Mouse (Mus musculus): ENCODE measurements around the gene Zfp692. TPM values are rescaled to one million over a fixed set of nuclear protein-coding genes. Genes with fewer than 3 reads are reported as not detected.

Gene Zfp692
- polyA plus RNA-seq, 1 experiment = 21.1 TPM

GRCm38 (mm10) chr11:58351179-58351578 is 44.3 kb downstream of the Zfp692 start:
- TF ChIP-seq EP300 (IDR thresholded peaks at IDR 0.05; ENCODE audit: insufficient read depth, low read depth, low read length) (no peak), POLR2A (IDR thresholded peaks at IDR 0.05; ENCODE audit: insufficient read depth, low read length) (no peak), CTCF (IDR thresholded peaks at IDR 0.05; ENCODE audit: low read depth, low read length) (no peak)
- Histone ChIP-seq H3K9me3 (replicated peaks; ENCODE audit: control insufficient read depth, insufficient read depth, low read length, poor library complexity, severe bottlenecking) (no peaks in the 10 kb centered on the region), H3K4me1 (ENCODE audit: control insufficient read depth, insufficient read depth, low read length) (no peaks in the 10 kb centered on the region)

DNA sequence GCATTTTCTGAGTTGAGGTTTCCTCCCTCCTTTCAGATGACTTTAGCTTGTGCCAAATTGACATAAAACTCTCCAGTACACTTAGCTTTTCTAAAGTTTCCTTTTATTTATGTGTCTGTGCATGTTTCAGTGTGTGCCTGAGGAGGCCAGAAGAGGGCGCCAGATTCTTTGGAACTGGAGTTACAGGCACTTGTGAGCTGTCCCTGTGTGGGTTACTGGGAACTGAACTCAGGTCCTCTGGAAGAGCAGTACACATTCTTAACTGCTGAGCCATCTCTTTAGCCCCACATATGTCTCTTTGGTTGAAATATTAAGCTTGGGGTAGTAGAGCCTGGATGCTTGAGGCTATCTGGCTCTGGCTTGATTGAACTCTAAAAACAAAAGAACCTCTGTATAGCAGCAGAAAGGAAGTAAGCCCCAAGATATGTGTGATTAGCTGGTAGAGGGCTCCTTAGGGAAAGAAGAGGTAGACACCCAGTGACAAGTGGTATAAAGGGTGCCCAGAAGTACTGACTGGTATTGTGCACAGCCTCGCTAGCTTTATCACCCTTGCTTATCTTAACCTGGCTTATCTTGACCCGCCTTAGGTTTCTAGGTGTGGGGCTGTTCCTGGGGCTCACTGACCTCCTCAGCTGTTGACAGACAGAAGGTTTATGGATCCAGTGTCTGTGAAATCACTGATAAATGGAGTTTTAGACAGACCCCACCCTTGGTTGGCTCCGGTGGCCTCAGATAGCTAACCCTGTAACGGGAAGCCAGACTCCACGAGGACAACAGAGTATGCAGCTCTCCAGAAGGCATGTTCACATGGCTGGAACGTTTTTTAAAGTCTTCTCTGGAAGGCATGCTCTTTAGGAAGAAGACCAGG is 46.0 kb downstream of the Zfp692 start:
- no peak overlapping the region for H3K9ac ChIP-seq (ENCODE audit: low read depth, poor library complexity, severe bottlenecking)
- no peaks in the 10 kb centered on the region for H3K27me3 ChIP-seq (ENCODE audit: control insufficient read depth, insufficient read depth, low read length, poor library complexity, severe bottlenecking)
- no peak overlapping the region for H3K4me3 ChIP-seq (ENCODE audit: low read depth, low read length)
- TF ChIP-seq EP300 (IDR thresholded peaks at IDR 0.05; ENCODE audit: insufficient read depth, low read depth, low read length) = no peak
- TF ChIP-seq CTCF (IDR thresholded peaks at IDR 0.05; ENCODE audit: low read depth, low read length) = peak; percentile 70
- no peak for TF ChIP-seq POLR2A (IDR thresholded peaks at IDR 0.05; ENCODE audit: insufficient read depth, low read length)
- H3K36me3 ChIP-seq (ENCODE audit: control insufficient read depth, insufficient read depth, low read length, poor library complexity, severe bottlenecking) = no peaks in the 10 kb centered on the region
- H3K9me3 ChIP-seq (replicated peaks; ENCODE audit: control insufficient read depth, insufficient read depth, low read length, poor library complexity, severe bottlenecking) = no peaks in the 10 kb centered on the region
- H3K4me1 ChIP-seq (ENCODE audit: control insufficient read depth, insufficient read depth, low read length) = no peaks in the 10 kb centered on the region
- no peak overlapping the region for H3K27ac ChIP-seq (ENCODE audit: insufficient read depth, low read length)

More at GRCm38 (mm10) chr11:58351179-58351578, 44.3 kb downstream of the Zfp692 start:
- no peaks in the 10 kb centered on the region for H3K27me3 ChIP-seq (ENCODE audit: control insufficient read depth, insufficient read depth, low read length, poor library complexity, severe bottlenecking)
- no peak overlapping the region for H3K9ac ChIP-seq (ENCODE audit: low read depth, poor library complexity, severe bottlenecking)
- H3K36me3 ChIP-seq (ENCODE audit: control insufficient read depth, insufficient read depth, low read length, poor library complexity, severe bottlenecking) = no peaks in the 10 kb centered on the region
- H3K27ac ChIP-seq (ENCODE audit: insufficient read depth, low read length) = no peak overlapping the region
- H3K4me3 ChIP-seq (ENCODE audit: low read depth, low read length) = no peak overlapping the region

DNA sequence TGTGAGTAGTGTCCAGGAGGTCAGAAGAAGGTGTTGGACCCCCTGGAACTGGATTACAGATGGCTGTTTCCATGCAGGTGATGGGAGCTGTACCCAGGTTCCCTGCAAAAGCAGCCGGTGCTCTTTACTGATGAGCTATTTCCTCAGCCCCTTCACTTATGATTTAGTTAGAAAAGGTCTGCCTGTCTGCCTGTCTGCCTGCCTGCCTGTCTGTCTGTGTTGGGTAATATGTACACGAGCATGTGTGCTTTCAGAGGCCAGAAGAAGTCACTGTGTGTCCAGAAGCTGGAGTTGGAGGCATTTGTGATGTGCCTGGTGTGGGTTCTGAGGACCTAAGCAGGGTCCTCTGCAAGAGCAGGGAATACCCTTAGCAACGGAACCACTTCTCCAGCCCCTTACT is 46.8 kb downstream of the Zfp692 start:
- Histone ChIP-seq H3K27ac (ENCODE audit: insufficient read depth, low read length) (no peak overlapping the region), H3K27me3 (ENCODE audit: control insufficient read depth, insufficient read depth, low read length, poor library complexity, severe bottlenecking) (no peaks in the 10 kb centered on the region), H3K4me3 (ENCODE audit: low read depth, low read length) (no peak overlapping the region), H3K9me3 (replicated peaks; ENCODE audit: control insufficient read depth, insufficient read depth, low read length, poor library complexity, severe bottlenecking) (no peaks in the 10 kb centered on the region), H3K36me3 (ENCODE audit: control insufficient read depth, insufficient read depth, low read length, poor library complexity, severe bottlenecking) (no peaks in the 10 kb centered on the region), H3K4me1 (ENCODE audit: control insufficient read depth, insufficient read depth, low read length) (no peaks in the 10 kb centered on the region), H3K9ac (ENCODE audit: low read depth, poor library complexity, severe bottlenecking) (no peak overlapping the region)
- no peak for TF ChIP-seq CTCF (IDR thresholded peaks at IDR 0.05; ENCODE audit: low read depth, low read length)
- TF ChIP-seq EP300 (IDR thresholded peaks at IDR 0.05; ENCODE audit: insufficient read depth, low read depth, low read length) = no peak
- TF ChIP-seq POLR2A (IDR thresholded peaks at IDR 0.05; ENCODE audit: insufficient read depth, low read length) = no peak

DNA sequence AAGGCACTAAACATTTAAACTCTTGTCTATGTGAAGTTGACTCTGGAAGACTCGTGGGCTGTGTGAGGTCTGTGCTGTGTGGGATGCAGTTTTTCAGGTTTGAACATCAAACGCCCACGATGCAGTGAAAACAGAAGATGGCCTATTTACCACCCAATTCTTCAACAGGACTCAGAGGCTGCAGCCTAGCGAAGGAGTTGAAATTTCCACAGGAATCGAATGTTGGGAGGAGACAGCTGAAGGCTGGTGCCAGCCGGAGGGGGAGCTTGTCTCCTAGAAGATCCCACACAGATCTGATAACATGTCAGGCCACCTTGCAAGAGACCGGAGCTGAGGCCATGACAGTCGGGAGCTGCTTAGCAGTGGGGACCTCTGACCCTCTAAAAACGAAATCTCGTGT is 47.6 kb downstream of the Zfp692 start:
- TF ChIP-seq CTCF (IDR thresholded peaks at IDR 0.05; ENCODE audit: low read depth, low read length) = no peak
- no peak for TF ChIP-seq EP300 (IDR thresholded peaks at IDR 0.05; ENCODE audit: insufficient read depth, low read depth, low read length)
- TF ChIP-seq POLR2A (IDR thresholded peaks at IDR 0.05; ENCODE audit: insufficient read depth, low read length) = no peak
- Histone ChIP-seq H3K4me3 (ENCODE audit: low read depth, low read length) (no peak overlapping the region), H3K27ac (ENCODE audit: insufficient read depth, low read length) (no peak overlapping the region), H3K9me3 (replicated peaks; ENCODE audit: control insufficient read depth, insufficient read depth, low read length, poor library complexity, severe bottlenecking) (no peaks in the 10 kb centered on the region), H3K9ac (ENCODE audit: low read depth, poor library complexity, severe bottlenecking) (no peak overlapping the region), H3K4me1 (ENCODE audit: control insufficient read depth, insufficient read depth, low read length) (no peaks in the 10 kb centered on the region), H3K27me3 (ENCODE audit: control insufficient read depth, insufficient read depth, low read length, poor library complexity, severe bottlenecking) (no peaks in the 10 kb centered on the region), H3K36me3 (ENCODE audit: control insufficient read depth, insufficient read depth, low read length, poor library complexity, severe bottlenecking) (no peaks in the 10 kb centered on the region)

DNA sequence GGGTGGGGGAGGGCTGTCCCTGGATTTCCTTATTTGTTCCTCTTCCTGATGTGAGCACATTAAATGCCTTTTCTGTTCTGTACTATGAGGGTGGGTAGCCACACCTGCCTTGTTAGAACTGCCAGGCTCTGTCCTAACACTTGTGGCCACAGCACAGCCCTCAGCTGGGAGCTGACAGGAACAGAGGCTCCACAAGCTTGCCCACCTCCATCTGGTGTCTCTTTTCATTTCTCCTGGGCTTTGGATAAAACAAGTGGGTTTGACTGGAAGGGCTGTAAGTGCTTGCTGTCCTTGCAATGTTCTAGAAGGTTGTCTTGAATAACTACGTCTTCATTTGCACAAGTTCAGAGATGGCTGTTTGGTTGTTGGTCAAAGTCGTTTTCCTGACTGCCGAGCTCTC is 48.1 kb downstream of the Zfp692 start:
- H3K36me3 ChIP-seq (ENCODE audit: control insufficient read depth, insufficient read depth, low read length, poor library complexity, severe bottlenecking) = no peaks in the 10 kb centered on the region
- no peaks in the 10 kb centered on the region for H3K4me1 ChIP-seq (ENCODE audit: control insufficient read depth, insufficient read depth, low read length)
- no peaks in the 10 kb centered on the region for H3K27me3 ChIP-seq (ENCODE audit: control insufficient read depth, insufficient read depth, low read length, poor library complexity, severe bottlenecking)
- TF ChIP-seq CTCF (IDR thresholded peaks at IDR 0.05; ENCODE audit: low read depth, low read length) (no peak), EP300 (IDR thresholded peaks at IDR 0.05; ENCODE audit: insufficient read depth, low read depth, low read length) (no peak), POLR2A (IDR thresholded peaks at IDR 0.05; ENCODE audit: insufficient read depth, low read length) (no peak)
- no peak overlapping the region for H3K9ac ChIP-seq (ENCODE audit: low read depth, poor library complexity, severe bottlenecking)
- no peaks in the 10 kb centered on the region for H3K9me3 ChIP-seq (replicated peaks; ENCODE audit: control insufficient read depth, insufficient read depth, low read length, poor library complexity, severe bottlenecking)
- H3K4me3 ChIP-seq (ENCODE audit: low read depth, low read length) = no peak overlapping the region
- H3K27ac ChIP-seq (ENCODE audit: insufficient read depth, low read length) = no peak overlapping the region

- TF ChIP-seq EP300 (IDR thresholded peaks at IDR 0.05; ENCODE audit: insufficient read depth, low read depth, low read length) (no peak), POLR2A (IDR thresholded peaks at IDR 0.05; ENCODE audit: insufficient read depth, low read length) (no peak), CTCF (IDR thresholded peaks at IDR 0.05; ENCODE audit: low read depth, low read length) (no peak)
- H3K4me3 ChIP-seq (ENCODE audit: low read depth, low read length) = no peak overlapping the region
- no peak overlapping the region for H3K9ac ChIP-seq (ENCODE audit: low read depth, poor library complexity, severe bottlenecking)
- no peaks in the 10 kb centered on the region for H3K4me1 ChIP-seq (ENCODE audit: control insufficient read depth, insufficient read depth, low read length)
- H3K27me3 ChIP-seq (ENCODE audit: control insufficient read depth, insufficient read depth, low read length, poor library complexity, severe bottlenecking) = no peaks in the 10 kb centered on the region
- H3K9me3 ChIP-seq (replicated peaks; ENCODE audit: control insufficient read depth, insufficient read depth, low read length, poor library complexity, severe bottlenecking) = no peaks in the 10 kb centered on the region
- no peaks in the 10 kb centered on the region for H3K36me3 ChIP-seq (ENCODE audit: control insufficient read depth, insufficient read depth, low read length, poor library complexity, severe bottlenecking)
- H3K27ac ChIP-seq (ENCODE audit: insufficient read depth, low read length) = no peak overlapping the region
Observed at GRCm38 (mm10) chr11:58357042-58357441, 50.2 kb downstream of the Zfp692 start.

All from ES-Bruce4 (cell line).